Mouse (Mus musculus): ENCODE measurements at regions not wholly inside any gene's neighbourhood (a gene's known extent, or its start where the extent isn't known, plus 50 kb on each side); places are given as distances from the start of the nearest gene placed in this dataset.

DNA sequence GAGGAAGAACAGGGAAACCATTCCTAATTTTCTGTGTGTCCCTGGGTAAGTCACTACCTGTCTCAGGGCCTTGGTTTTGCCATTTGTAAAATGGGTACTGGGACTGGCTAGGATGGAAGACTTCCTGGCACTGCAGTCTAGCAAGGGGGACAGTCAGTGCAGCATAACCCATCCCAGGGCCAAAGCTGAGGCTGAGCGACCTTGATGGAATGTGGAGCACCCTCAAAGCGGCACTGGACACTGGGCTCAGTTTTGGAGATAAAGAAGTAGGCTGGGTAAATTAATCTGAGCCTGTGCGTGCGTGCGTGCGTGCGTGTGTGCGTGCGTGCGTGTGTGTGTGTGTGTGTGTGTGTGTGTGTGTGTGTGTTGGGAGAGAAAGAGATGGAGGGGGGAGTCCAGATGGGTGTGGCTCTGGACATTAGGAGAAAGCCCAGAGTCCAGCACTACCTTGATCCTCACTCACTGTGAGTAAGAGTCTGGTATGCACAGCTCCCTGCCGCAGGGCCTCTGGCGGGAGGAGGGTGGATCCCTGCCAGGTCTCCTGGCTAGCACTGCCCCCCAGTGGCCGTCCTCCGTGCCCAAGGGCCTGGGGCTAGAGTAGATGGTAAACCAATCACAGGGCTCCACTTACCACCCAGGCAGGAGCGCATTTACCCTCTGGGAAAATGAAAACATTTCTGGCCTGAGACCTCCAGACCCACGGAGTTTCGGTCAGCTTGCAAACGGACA lies 320.3 kb upstream of the Dio3 start:
- peak; percentile 79 for DNase-seq

DNA sequence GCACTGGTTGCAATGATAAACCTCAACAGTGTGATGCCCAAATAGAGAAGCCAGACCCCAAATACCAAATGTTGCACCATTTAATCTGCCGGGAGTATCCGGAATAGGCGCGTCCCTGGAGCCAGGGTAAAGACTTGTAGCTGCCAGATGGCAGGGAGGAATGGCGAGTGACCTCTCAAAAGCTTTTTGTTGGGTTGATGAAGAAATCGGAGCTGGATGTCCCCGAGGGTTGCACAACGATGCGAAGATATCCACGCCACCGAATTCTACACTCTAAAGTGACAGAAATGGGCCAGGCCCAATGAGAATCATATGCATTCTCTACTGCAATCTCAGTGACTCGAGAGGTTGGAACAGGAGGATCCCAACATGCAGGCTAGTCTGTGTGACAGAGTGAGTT lies 312.1 kb upstream of the Dio3 start:
- no peak for DNase-seq

DNA sequence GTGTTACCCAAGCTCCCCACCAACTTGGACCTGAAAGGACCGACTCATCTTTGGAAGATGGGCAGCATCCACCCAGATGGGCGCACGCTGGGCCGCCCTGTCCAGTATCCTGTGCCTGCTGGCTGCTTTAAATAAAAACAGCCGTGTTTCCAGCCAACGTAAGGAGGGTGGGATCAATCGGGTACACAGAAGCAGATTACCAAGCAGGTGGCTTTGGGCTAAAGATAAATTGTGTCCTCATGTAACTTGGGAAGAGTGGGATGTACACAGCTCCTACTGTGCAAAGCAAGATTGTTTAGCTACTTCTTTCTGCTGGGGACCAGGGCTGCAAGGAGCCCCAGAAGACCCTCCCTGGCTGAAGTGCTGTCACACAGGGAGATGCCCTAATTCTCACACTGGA lies 310.6 kb upstream of the Dio3 start:
- DNase-seq: no peak

GRCm38 (mm10) chr12:109971508-109971907 lies 307.4 kb upstream of the Dio3 start:
- DNase-seq: no peak

- no peak for DNase-seq
Measured at GRCm38 (mm10) chr12:109972366-109973015, 306.4 kb upstream of the Dio3 start.

DNA sequence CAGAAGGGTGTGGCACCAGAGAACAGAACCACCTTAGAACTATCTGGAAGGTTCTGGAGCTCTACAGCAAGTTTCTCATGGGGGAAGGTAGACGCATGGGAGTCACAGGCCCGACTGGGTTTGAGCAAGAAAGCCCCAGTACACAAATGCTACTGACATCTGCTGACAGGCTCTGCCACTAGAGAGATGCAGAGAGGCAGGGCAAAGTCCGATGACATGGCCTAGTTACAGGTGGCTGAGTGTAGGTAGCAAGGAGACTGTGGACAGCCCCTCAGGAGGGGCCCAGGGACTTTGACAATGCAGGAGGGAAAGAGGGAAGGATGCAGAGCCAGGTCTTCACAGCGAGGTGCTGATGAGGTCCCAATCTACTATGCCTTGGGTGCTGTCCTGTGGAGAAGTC lies 305.3 kb upstream of the Dio3 start:
- no peak for DNase-seq

DNA sequence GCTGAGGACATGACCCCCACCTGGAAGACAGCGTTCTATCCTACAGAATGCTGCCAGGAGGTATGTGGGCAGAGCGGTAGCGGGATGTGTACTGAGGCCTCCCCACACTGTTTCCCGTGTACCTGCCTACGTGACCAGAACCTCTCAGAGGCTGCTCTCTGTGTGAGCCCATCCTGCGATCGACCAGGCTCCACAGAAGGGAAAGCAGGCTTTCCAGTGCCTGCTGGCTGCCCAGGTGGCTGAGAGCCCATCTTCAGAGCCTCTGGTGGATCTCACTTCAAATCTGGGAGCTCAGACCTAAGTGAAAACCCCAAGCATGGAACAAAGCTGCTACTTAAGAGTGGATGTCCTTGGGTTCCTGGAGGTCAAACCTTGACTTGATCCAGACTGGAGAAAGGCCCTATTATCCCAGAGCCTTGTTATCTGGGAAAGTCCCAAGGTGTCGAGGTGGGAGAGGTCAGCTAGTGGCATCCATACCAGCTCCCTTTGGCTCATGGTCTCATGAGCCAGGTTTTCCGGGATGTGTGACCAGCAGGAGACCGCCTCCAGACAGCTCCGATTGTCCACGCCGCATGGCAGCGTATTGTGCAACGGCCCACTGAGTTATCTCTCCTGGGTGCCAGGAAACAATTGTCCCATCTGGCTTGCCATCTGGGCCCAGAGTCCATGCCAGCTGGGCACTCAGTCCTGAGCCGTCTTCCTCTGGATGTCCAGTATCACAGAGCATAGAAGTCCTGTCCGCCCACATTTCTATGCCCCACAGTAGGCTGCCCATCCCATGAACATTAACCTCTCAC lies 303.5 kb upstream of the Dio3 start:
- DNase-seq: peak; percentile 55

DNA sequence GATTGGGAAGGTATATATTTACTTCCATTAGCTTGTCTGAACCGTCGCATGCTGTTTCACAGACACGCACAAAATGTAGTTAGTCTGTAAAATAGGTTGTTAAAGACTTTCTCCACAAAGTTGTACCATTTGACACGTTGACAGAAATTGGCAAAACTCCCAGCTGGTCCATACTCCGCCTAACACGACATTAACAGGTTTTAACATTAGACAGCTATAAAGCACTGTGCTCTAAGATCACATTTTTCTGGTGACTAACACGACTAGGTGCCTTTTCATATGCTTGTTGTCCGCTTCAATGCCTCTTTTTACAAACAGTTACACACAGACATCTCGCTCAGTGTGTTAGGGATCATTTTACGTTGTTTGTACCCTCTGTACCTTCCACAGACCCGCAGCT lies 294.2 kb upstream of the Dio3 start:
- no peak for DNase-seq

DNA sequence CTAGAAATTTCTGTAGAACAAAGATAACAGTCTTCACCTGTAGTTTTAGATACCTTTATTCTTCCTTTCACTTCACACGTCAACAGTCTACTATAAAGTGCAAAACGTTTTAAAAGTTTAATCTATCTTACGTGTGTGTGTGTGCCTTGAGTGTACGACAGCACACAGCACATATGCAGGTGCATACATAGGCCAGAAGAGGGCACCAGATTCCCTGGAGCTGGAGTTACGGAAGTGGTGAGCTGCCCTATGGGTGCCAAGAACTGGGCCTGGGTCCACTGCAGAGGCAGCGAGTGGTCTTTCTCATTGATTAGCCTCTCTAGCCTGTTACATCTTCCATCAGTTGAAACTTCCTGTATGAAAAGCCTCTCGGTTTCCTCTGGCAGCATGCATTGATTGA lies 285.5 kb upstream of the Dio3 start:
- DNase-seq: no peak

DNA sequence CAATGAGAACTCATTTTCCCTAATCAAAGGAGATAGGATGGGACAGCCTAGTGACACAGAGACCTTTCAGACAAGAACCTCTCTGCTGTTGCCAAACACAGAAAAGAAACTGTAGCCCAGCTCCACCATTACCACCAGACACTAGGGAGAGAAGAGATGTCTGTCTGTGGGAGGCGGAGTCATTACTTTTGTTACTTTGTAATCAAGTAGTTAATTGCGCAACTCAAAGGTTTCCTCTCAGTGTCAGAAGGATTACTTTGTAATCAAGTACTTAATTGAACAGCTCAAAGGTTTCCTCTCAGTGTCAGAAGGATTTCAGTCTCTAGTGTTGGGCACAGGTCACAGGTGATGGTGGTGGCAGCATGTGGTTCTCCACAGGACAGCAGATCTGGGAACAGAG lies 276.2 kb upstream of the Dio3 start:
- no peak for DNase-seq

DNA sequence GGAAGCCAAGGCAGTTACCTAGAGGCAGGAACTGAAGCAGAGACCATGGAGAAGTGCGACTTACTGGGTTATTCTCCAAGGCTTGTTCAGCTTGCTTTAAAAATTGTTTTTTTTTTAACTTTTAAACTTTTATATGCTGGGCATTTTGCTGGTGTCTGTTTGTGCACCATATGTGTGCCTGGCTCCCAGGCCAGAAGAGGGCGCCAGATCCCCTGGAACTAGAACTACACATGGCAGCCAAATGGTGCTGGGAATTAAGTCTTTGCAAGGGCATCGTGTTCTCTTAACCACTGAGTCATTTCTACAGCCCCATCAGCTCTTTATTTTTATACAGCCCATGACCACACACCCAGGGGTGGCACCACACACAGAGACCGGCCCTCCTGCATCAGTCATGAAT lies 269.7 kb upstream of the Dio3 start:
- DNase-seq: no peak

- DNase-seq: no peak
Measured at GRCm38 (mm10) chr12:110020541-110021470, 258.1 kb upstream of the Dio3 start.

DNA sequence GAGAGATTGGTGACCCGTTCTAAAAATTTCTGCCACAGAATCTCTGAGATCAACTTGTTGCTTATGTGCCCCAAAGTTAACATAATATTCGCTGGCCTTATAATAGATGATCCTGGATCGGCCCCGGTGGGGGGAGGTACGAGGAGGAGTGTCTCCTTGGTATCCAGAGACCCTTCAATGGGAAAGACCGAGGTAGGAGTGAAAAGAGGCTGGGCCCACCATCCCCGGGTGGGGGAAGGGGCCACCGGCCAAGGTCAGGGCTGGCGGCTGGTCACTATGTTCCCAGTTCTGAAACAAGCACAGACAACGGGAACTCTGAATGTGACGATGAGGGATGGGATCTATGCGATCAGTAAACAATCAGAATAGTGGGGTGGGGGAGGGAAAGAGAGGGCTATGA lies 257.2 kb upstream of the Dio3 start:
- DNase-seq: no peak

DNA sequence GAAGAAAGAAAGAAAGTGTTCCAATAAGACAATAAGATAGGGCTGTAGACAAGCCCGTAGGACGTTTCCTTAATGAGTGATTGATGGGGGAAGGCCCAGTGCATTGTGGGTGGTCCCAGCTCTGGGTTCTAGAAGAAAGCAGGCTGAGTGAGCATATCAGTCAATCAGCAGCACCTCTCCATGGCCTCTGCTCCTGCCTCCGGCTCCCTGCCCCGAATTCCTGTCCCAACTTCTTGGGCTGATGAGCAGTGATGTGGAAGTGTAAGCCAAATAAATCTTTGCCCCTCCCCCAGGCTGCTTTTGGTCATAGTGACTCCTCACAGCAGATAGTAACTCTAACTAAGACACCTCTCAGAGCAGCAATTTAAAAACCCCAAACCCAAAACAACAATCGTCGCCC lies 256.2 kb upstream of the Dio3 start:
- DNase-seq: no peak

- DNase-seq: no peak
Measured at GRCm38 (mm10) chr12:110023192-110024101, 255.4 kb upstream of the Dio3 start.

- DNase-seq: no peak
Measured at GRCm38 (mm10) chr12:110024295-110024694, 254.6 kb upstream of the Dio3 start.

GRCm38 (mm10) chr12:110025171-110025570 lies 253.7 kb upstream of the Dio3 start:
- DNase-seq: no peak

- no peak for DNase-seq
Measured at GRCm38 (mm10) chr12:110026033-110026750, 252.7 kb upstream of the Dio3 start.

DNA sequence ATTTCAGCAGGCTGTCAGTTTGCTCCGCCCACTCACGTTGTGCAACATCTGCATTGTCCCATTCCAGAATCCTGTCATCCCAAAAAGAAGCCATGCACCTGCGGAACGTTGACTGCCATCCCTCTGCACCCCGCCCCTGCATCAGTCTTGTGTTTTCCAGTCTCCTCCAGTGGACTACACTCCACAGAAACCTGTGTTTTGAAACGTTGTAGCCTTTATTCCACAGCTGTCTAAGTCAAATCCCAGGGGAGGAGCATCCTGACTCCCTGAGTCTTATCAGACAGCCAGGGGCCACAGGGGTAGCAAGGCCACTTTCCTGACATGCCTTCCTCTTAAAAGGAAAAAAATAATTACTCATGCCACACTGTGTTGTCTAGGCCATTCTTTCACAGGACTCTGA lies 251.5 kb upstream of the Dio3 start:
- DNase-seq: no peak

GRCm38 (mm10) chr12:110027976-110028375 lies 250.9 kb upstream of the Dio3 start:
- DNase-seq: no peak

DNA sequence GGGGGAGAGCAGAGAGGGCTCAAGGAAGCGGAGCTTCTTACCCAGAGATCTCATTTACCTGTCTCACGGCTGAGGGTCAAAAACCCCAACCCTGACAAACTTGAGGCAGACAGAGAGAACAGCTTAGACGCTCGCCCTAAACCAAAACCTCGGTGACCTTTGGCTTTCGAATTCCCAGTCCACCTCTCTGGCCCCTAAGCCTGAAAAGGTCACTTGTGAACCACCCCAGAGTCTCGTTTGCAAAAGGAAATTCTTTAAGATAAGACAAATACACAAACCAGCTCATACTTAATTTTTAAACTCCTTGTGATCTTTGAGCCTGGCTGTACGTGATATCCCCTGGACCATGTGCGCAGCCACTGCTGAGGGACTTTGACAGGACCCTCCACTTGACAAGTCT lies 250.2 kb upstream of the Dio3 start:
- no peak for DNase-seq

Data from right cerebral cortex, postnatal 14 days (tissue).